Mouse (Mus musculus): ENCODE data around the gene Olfr1510. TPM values are rescaled to one million over a fixed set of nuclear protein-coding genes. Genes with fewer than 3 reads are reported as not detected.
A peak's percentile ranks its signal among the peaks of the same experiment; 100 is the strongest.
"Not testable (repeated sequence)": the region's sequence is repeated elsewhere in the genome, so short reads cannot be mapped to it uniquely, and the experiment has no call there.

Olfr1510 gene
- polyA plus RNA-seq (2015; fragmentation: Nextera tagmentation; extraction: Ambion mirVana), result not detected in 2 replicates

- no peak within 1 kb of the TSS for H3K4me3 ChIP-seq
- H3K4me1 ChIP-seq, result no peaks in the 10 kb centered on the region
- H3K27ac ChIP-seq (replicated peaks), result no peak within 1 kb of the TSS
- no peak within 1 kb of the TSS for H3K9ac ChIP-seq (replicated peaks)
- H3K9me3 ChIP-seq, result no peaks in the 10 kb centered on the region
- ATAC-seq (replicated peaks), result no peak
- no peaks in the 10 kb centered on the region for H3K27me3 ChIP-seq
- WGBS, result 84% methylated on average over 3 of the region's 3 CpGs
- no peaks in the 10 kb centered on the region for H3K36me3 ChIP-seq
- no peak within 1 kb of the TSS for H3K4me2 ChIP-seq (replicated peaks)
Observed at GRCm38 (mm10) chr14:52414273-52414672, at the start of gene Olfr1510. TSS of gene Olfr1510 (minus strand) at chr14:52414373.

GRCm38 (mm10) chr14:52461928-52462327 is 47.8 kb upstream of the Olfr1510 start:
- Histone ChIP-seq H3K27me3 (no peaks in the 10 kb centered on the region), H3K4me2 (replicated peaks) (no peak overlapping the region), H3K9ac (replicated peaks) (no peak overlapping the region), H3K27ac (replicated peaks) (no peak overlapping the region), H3K4me1 (no peaks in the 10 kb centered on the region), H3K36me3 (no peaks in the 10 kb centered on the region), H3K4me3 (no peak overlapping the region), H3K9me3 (no peaks in the 10 kb centered on the region)
- no peak for ATAC-seq (replicated peaks)

GRCm38 (mm10) chr14:52451138-52451537 is 37.0 kb upstream of the Olfr1510 start:
- H3K27ac ChIP-seq (replicated peaks), result no peak overlapping the region
- no peaks in the 10 kb centered on the region for H3K27me3 ChIP-seq
- no peaks in the 10 kb centered on the region for H3K4me1 ChIP-seq
- ATAC-seq (replicated peaks), result no peak
- H3K4me3 ChIP-seq, result no peak overlapping the region
- 93% methylated on average over 8 of the region's 8 CpGs for WGBS
- no peak overlapping the region for H3K4me2 ChIP-seq (replicated peaks)
- H3K9ac ChIP-seq (replicated peaks), result no peak overlapping the region
- H3K36me3 ChIP-seq, result no peaks in the 10 kb centered on the region
- no peaks in the 10 kb centered on the region for H3K9me3 ChIP-seq

GRCm38 (mm10) chr14:52442690-52443089 is 28.5 kb upstream of the Olfr1510 start, which contains the start of gene Olfr1509:
TSS of gene Olfr1509 (plus strand) at chr14:52442990.
- Histone ChIP-seq H3K4me1 (no peaks in the 10 kb centered on the region), H3K9ac (replicated peaks) (no peak within 1 kb of the TSS), H3K9me3 (no peaks in the 10 kb centered on the region), H3K4me3 (no peak within 1 kb of the TSS), H3K27me3 (no peaks in the 10 kb centered on the region), H3K4me2 (replicated peaks) (no peak within 1 kb of the TSS), H3K27ac (replicated peaks) (no peak within 1 kb of the TSS), H3K36me3 (no peaks in the 10 kb centered on the region)
- no peak for ATAC-seq (replicated peaks)

- Histone ChIP-seq H3K27me3 (no peaks in the 10 kb centered on the region), H3K4me3 (no peak overlapping the region), H3K36me3 (no peaks in the 10 kb centered on the region), H3K27ac (replicated peaks) (no peak overlapping the region), H3K4me1 (no peaks in the 10 kb centered on the region), H3K9me3 (no peaks in the 10 kb centered on the region), H3K9ac (replicated peaks) (no peak overlapping the region), H3K4me2 (replicated peaks) (no peak overlapping the region)
- 85% methylated on average over 1 of the region's 1 CpGs for WGBS
- no peak for ATAC-seq (replicated peaks)
Observed at GRCm38 (mm10) chr14:52427686-52428085, 13.5 kb upstream of the Olfr1510 start.

- H3K9me3 ChIP-seq; H3K9ac ChIP-seq (replicated peaks); H3K36me3 ChIP-seq; H3K4me3 ChIP-seq; H3K27me3 ChIP-seq; H3K27ac ChIP-seq (replicated peaks); H3K4me2 ChIP-seq (replicated peaks); H3K4me1 ChIP-seq: not testable (repeated sequence)
- 0 out of 2 replicates have a peak, but pooled peaks have one; percentile 43 for ATAC-seq (replicated peaks)
- 79% methylated on average over 8 of the region's 10 CpGs for WGBS
Observed at GRCm38 (mm10) chr14:52410142-52410919, 3.8 kb downstream of the Olfr1510 start.

GRCm38 (mm10) chr14:52397279-52397678 is 16.9 kb downstream of the Olfr1510 start, which contains the start of gene Olfr1511:
TSS of gene Olfr1511 (minus strand) at chr14:52397379.
- Histone ChIP-seq H3K4me2 (replicated peaks) (no peak within 1 kb of the TSS), H3K4me1 (no peaks in the 10 kb centered on the region), H3K27ac (replicated peaks) (no peak within 1 kb of the TSS), H3K4me3 (no peak within 1 kb of the TSS), H3K9ac (replicated peaks) (no peak within 1 kb of the TSS), H3K9me3 (no peaks in the 10 kb centered on the region), H3K36me3 (no peaks in the 10 kb centered on the region), H3K27me3 (no peaks in the 10 kb centered on the region)
- no peak for ATAC-seq (replicated peaks)
- 87% methylated on average over 4 of the region's 4 CpGs for WGBS

- not testable (repeated sequence) for ATAC-seq (replicated peaks)
- 92% methylated on average over 9 of the region's 9 CpGs for WGBS
Observed at GRCm38 (mm10) chr14:52390084-52390848, 23.9 kb downstream of the Olfr1510 start.

GRCm38 (mm10) chr14:52379068-52379467 is 35.1 kb downstream of the Olfr1510 start, which contains the start of gene Olfr1512:
TSS of gene Olfr1512 (minus strand) at chr14:52379168.
- Histone ChIP-seq H3K27ac (replicated peaks) (no peak within 1 kb of the TSS), H3K27me3 (no peaks in the 10 kb centered on the region), H3K9ac (replicated peaks) (no peak within 1 kb of the TSS), H3K36me3 (no peaks in the 10 kb centered on the region), H3K4me1 (no peaks in the 10 kb centered on the region), H3K4me2 (replicated peaks) (no peak within 1 kb of the TSS), H3K4me3 (no peak within 1 kb of the TSS), H3K9me3 (no peaks in the 10 kb centered on the region)
- no peak for ATAC-seq (replicated peaks)
- 76% methylated on average over 2 of the region's 2 CpGs for whole genome bisulfite sequencing

More at GRCm38 (mm10) chr14:52390084-52390848, 23.9 kb downstream of the Olfr1510 start:
- not testable (repeated sequence) for H3K4me3 ChIP-seq; H3K4me1 ChIP-seq; H3K36me3 ChIP-seq; H3K9me3 ChIP-seq; H3K4me2 ChIP-seq (replicated peaks); H3K9ac ChIP-seq (replicated peaks); H3K27me3 ChIP-seq; H3K27ac ChIP-seq (replicated peaks)

GRCm38 (mm10) chr14:52368741-52369140 is 45.4 kb downstream of the Olfr1510 start:
- 90% methylated on average over 3 of the region's 3 CpGs for WGBS
- H3K36me3 ChIP-seq, result no peaks in the 10 kb centered on the region
- H3K9ac ChIP-seq (replicated peaks), result no peak overlapping the region
- no peaks in the 10 kb centered on the region for H3K4me1 ChIP-seq
- no peak overlapping the region for H3K4me2 ChIP-seq (replicated peaks)
- no peak for ATAC-seq (replicated peaks)
- H3K27ac ChIP-seq (replicated peaks), result no peak overlapping the region
- no peak overlapping the region for H3K4me3 ChIP-seq
- no peaks in the 10 kb centered on the region for H3K9me3 ChIP-seq
- no peaks in the 10 kb centered on the region for H3K27me3 ChIP-seq

All from forebrain, embryonic 15.5 days (tissue).